Mouse (Mus musculus) neural tube, embryonic 11.5 days (tissue): ENCODE results near the gene AI467606. TPM values are rescaled to one million over a fixed set of nuclear protein-coding genes. Genes with fewer than 3 reads are reported as not detected.
A peak's percentile ranks its signal among the peaks of the same experiment; 100 is the strongest.

Experiments used
- ATAC-seq: fragments of 200-750 bp; cut with Nextera tagmentation; 2 replicates; pipeline ENCODE4 v1.8.0; 2017; ENCODE audit warnings: moderate number of reproducible peaks, mild to moderate bottlenecking, moderate TSS enrichment, moderate library complexity; ENCODE audit not compliant: insufficient read depth, low FRiP score, low TSS enrichment
- DNase-seq: peaks from one replicate; pipeline ENCODE4 v3.0.0-alpha.2; 2015; ENCODE audit warnings: low spot score
- H3K27ac ChIP-seq: fragments of 300-500 bp; sonication (generic); 2 replicates; pipeline ENCODE4 v1.5.1; 2014; ENCODE audit warnings: low read depth, mild to moderate bottlenecking, low read length
- H3K27me3 ChIP-seq: fragments of 300-500 bp; sonication (generic); 2 replicates; pipeline ENCODE4 v1.6.1; 2014; ENCODE audit warnings: mild to moderate bottlenecking, low read length, mixed read lengths; ENCODE audit not compliant: control insufficient read depth, insufficient read depth
- H3K36me3 ChIP-seq: fragments of 300-500 bp; sonication (generic); 2 replicates; pipeline ENCODE4 v1.6.1; 2014; ENCODE audit warnings: mild to moderate bottlenecking, low read length, moderate library complexity, mixed read lengths; ENCODE audit not compliant: control insufficient read depth, insufficient read depth
- H3K4me1 ChIP-seq: fragments of 300-500 bp; sonication (generic); 2 replicates; pipeline ENCODE4 v1.6.1; 2014; ENCODE audit warnings: low read length, mixed read lengths; ENCODE audit not compliant: control insufficient read depth, insufficient read depth
- H3K4me2 ChIP-seq: fragments of 300-500 bp; sonication (generic); 2 replicates; pipeline ENCODE4 v1.6.1; 2014; ENCODE audit warnings: low read depth, mild to moderate bottlenecking, moderate library complexity
- H3K4me3 ChIP-seq: fragments of 300-500 bp; sonication (generic); 2 replicates; pipeline ENCODE4 v1.5.1; 2014; ENCODE audit warnings: low read depth, low read length
- H3K9ac ChIP-seq: fragments of 300-500 bp; sonication (generic); 2 replicates; pipeline ENCODE4 v1.6.1; 2014; ENCODE audit warnings: mild to moderate bottlenecking, low read length
- H3K9me3 ChIP-seq: fragments of 300-500 bp; sonication (generic); 2 replicates; pipeline ENCODE4 v1.6.1; 2016; ENCODE audit warnings: low read length; ENCODE audit not compliant: control insufficient read depth
- WGBS: fragments of 180-500 bp; shearing (Covaris S2); extraction: QIAGEN DNeasy Blood & Tissue Kit; methylation state at CpG from one replicate; pipeline ENCODE4 v1.1.7; 2014; 5-methylcytosine and 5-hydroxymethylcytosine counted together
- polyA plus RNA-seq: library from polyadenylated mRNA; unstranded; fragments of >200 nt; fragmentation: Nextera tagmentation; extraction: Ambion mirVana; gene quantifications from 2 replicates; pipeline ENCODE4 v1.2.1, GENCODE M21; 2014

Gene AI467606
- polyA plus RNA-seq, 1 experiment from 2014 or later, result 1.1 TPM

GRCm38 (mm10) chr7:127102148-127102547, 11.0 kb downstream of the AI467606 start:
- no peaks in the 10 kb centered on the region for H3K36me3 ChIP-seq
- WGBS, result 83% methylated on average over 6 of the region's 6 CpGs
- no peak overlapping the region for H3K4me2 ChIP-seq
- H3K4me3 ChIP-seq, result no peak overlapping the region
- H3K4me1 ChIP-seq, result no peaks in the 10 kb centered on the region
- H3K9me3 ChIP-seq, result no peaks in the 10 kb centered on the region
- H3K27me3 ChIP-seq, result no peaks in the 10 kb centered on the region
- ATAC-seq, result no peak
- H3K27ac ChIP-seq, result no peak overlapping the region
- no peak overlapping the region for H3K9ac ChIP-seq
- no peak for DNase-seq

- H3K4me3 ChIP-seq, result no peak overlapping the region
- no peak overlapping the region for H3K27ac ChIP-seq
- ATAC-seq (no peak), DNase-seq (no peak)
- WGBS, result 74% methylated on average over 6 of the region's 6 CpGs
- H3K9me3 ChIP-seq, result no peaks in the 10 kb centered on the region
- no peaks in the 10 kb centered on the region for H3K27me3 ChIP-seq
- no peak overlapping the region for H3K9ac ChIP-seq
- no peaks in the 10 kb centered on the region for H3K4me1 ChIP-seq
- H3K36me3 ChIP-seq, result no peaks in the 10 kb centered on the region
- no peak overlapping the region for H3K4me2 ChIP-seq
Observed at GRCm38 (mm10) chr7:127103960-127104359, 12.8 kb downstream of the AI467606 start.

GRCm38 (mm10) chr7:127104560-127105332, 13.6 kb downstream of the AI467606 start:
- no peaks in the 10 kb centered on the region for H3K27me3 ChIP-seq
- H3K4me2 ChIP-seq, result peak overlapping the region; percentile 36
- 19% methylated on average over 17 of the region's 17 CpGs for WGBS
- ATAC-seq (peak; percentile 76), DNase-seq (peak; percentile 85)
- peak overlapping the region; percentile 56 for H3K9ac ChIP-seq
- H3K9me3 ChIP-seq, result no peaks in the 10 kb centered on the region
- no peaks in the 10 kb centered on the region for H3K4me1 ChIP-seq
- no peaks in the 10 kb centered on the region for H3K36me3 ChIP-seq
- H3K4me3 ChIP-seq, result peak overlapping the region; percentile 24; the same call in 1 of the 2 replicates
- H3K27ac ChIP-seq, result no peak overlapping the region; the same call in 1 of the 2 replicates

GRCm38 (mm10) chr7:127105551-127105950, 14.4 kb downstream of the AI467606 start:
- H3K4me3 ChIP-seq, result no peak overlapping the region
- WGBS, result 74% methylated on average over 7 of the region's 7 CpGs
- no peaks in the 10 kb centered on the region for H3K9me3 ChIP-seq
- no peak for ATAC-seq
- H3K9ac ChIP-seq, result no peak overlapping the region
- no peaks in the 10 kb centered on the region for H3K27me3 ChIP-seq
- no peak for DNase-seq
- H3K36me3 ChIP-seq, result no peaks in the 10 kb centered on the region
- H3K27ac ChIP-seq, result no peak overlapping the region
- H3K4me2 ChIP-seq, result no peak overlapping the region
- no peaks in the 10 kb centered on the region for H3K4me1 ChIP-seq

- Histone ChIP-seq H3K4me2 (no peak overlapping the region), H3K9ac (no peak overlapping the region), H3K9me3 (no peaks in the 10 kb centered on the region), H3K4me3 (no peak overlapping the region), H3K27me3 (no peaks in the 10 kb centered on the region), H3K4me1 (no peaks in the 10 kb centered on the region), H3K36me3 (no peaks in the 10 kb centered on the region), H3K27ac (no peak overlapping the region)
- ATAC-seq (no peak), DNase-seq (peak; percentile 81)
- 55% methylated on average over 18 of the region's 18 CpGs for WGBS
Observed at GRCm38 (mm10) chr7:127110239-127111007, 19.3 kb downstream of the AI467606 start.

- H3K4me1 ChIP-seq, result no peaks in the 10 kb centered on the region
- no peak overlapping the region for H3K4me3 ChIP-seq
- DNase-seq, result peak; percentile 62
- H3K9ac ChIP-seq, result no peak overlapping the region
- 46% methylated on average over 6 of the region's 6 CpGs for WGBS
- no peaks in the 10 kb centered on the region for H3K27me3 ChIP-seq
- no peak overlapping the region for H3K27ac ChIP-seq
- H3K9me3 ChIP-seq, result no peaks in the 10 kb centered on the region
- ATAC-seq, result peak; percentile 53; the same call in 1 of the 2 replicates
- H3K36me3 ChIP-seq, result no peaks in the 10 kb centered on the region
- H3K4me2 ChIP-seq, result no peak overlapping the region
Observed at GRCm38 (mm10) chr7:127111461-127111860, 20.3 kb downstream of the AI467606 start.

GRCm38 (mm10) chr7:127112251-127112841, 21.2 kb downstream of the AI467606 start:
- DNase-seq, result no peak
- 88% methylated on average over 12 of the region's 12 CpGs for WGBS
- H3K27me3 ChIP-seq, result no peaks in the 10 kb centered on the region

GRCm38 (mm10) chr7:127112921-127113597, 21.9 kb downstream of the AI467606 start:
- no peaks in the 10 kb centered on the region for H3K4me1 ChIP-seq
- ATAC-seq, result no peak
- H3K27me3 ChIP-seq, result no peaks in the 10 kb centered on the region
- no peak for DNase-seq
- H3K9me3 ChIP-seq, result no peaks in the 10 kb centered on the region
- WGBS, result 43% methylated on average over 9 of the region's 9 CpGs
- H3K9ac ChIP-seq, result no peak overlapping the region
- no peaks in the 10 kb centered on the region for H3K36me3 ChIP-seq
- H3K27ac ChIP-seq, result no peak overlapping the region
- no peak overlapping the region for H3K4me3 ChIP-seq
- no peak overlapping the region for H3K4me2 ChIP-seq

More at GRCm38 (mm10) chr7:127112251-127112841, 21.2 kb downstream of the AI467606 start:
- Histone ChIP-seq H3K4me2 (no peak overlapping the region), H3K9me3 (no peaks in the 10 kb centered on the region), H3K36me3 (no peaks in the 10 kb centered on the region), H3K4me1 (no peaks in the 10 kb centered on the region), H3K4me3 (no peak overlapping the region), H3K27ac (no peak overlapping the region), H3K9ac (no peak overlapping the region)
- ATAC-seq, result no peak
